Mouse (Mus musculus) myocyte (in vitro differentiated cells): Measurements from ENCODE around the gene Gjb6. TPM values are rescaled to one million over a fixed set of nuclear protein-coding genes. Genes with fewer than 3 reads are reported as not detected.

Experiments used
- H3K27me3 ChIP-seq: one replicate; pipeline ENCODE4 v1.6.1; 2011; ENCODE audit not compliant: control insufficient read depth, insufficient read depth, insufficient read length
- H3K36me3 ChIP-seq: one replicate; pipeline ENCODE4 v1.6.1; 2011; ENCODE audit not compliant: control insufficient read depth, insufficient read depth
- H3K4me2 ChIP-seq: one replicate; pipeline ENCODE4 v1.6.1; 2011; ENCODE audit warnings: low read depth, control low read depth
- H3K4me3 ChIP-seq: one replicate; pipeline ENCODE4 v1.5.1; 2011; ENCODE audit warnings: mild to moderate bottlenecking, control low read depth, moderate library complexity
- H3K79me2 ChIP-seq: one replicate; pipeline ENCODE4 v1.6.1; 2011; ENCODE audit not compliant: control insufficient read depth, insufficient read depth
- H3ac ChIP-seq: one replicate; pipeline ENCODE4 v1.6.1; 2011; ENCODE audit not compliant: control insufficient read depth, insufficient read length
- CEBPB ChIP-seq: IDR thresholded peaks from 2 replicates; pipeline ENCODE4 v1.6.1; 2011; ENCODE audit warnings: mild to moderate bottlenecking, moderate library complexity; ENCODE audit not compliant: poor library complexity, insufficient read depth, severe bottlenecking
- E2F4 ChIP-seq: IDR thresholded peaks from one replicate; pipeline ENCODE4 v1.6.1; 2011; ENCODE audit warnings: mild to moderate bottlenecking, control low read depth, moderate library complexity; ENCODE audit not compliant: insufficient read depth
- MAX ChIP-seq: IDR thresholded peaks from one replicate; pipeline ENCODE4 v1.6.1; 2011; ENCODE audit warnings: low read depth, mild to moderate bottlenecking, control low read depth
- MYOD1 ChIP-seq, 3 experiments: IDR thresholded peaks; one replicate each; pipeline ENCODE4 v1.6.1; 2011; ENCODE audit warnings: control low read depth in 2 of 3, low read depth in 2 of 3, mild to moderate bottlenecking in 2 of 3, moderate library complexity in 1 of 3; ENCODE audit not compliant: insufficient read length in 2 of 3, control insufficient read depth in 1 of 3
- MYOG ChIP-seq, 3 experiments: IDR thresholded peaks; one replicate each; pipeline ENCODE4 v1.6.1; 2011; ENCODE audit warnings: control low read depth in 2 of 3, low read depth in 2 of 3, mild to moderate bottlenecking in 2 of 3; ENCODE audit not compliant: insufficient read length in 2 of 3, control insufficient read depth in 1 of 3, insufficient read depth in 1 of 3
- POLR2A ChIP-seq: IDR thresholded peaks from one replicate; pipeline ENCODE4 v1.6.1; 2011; ENCODE audit warnings: low read depth, mild to moderate bottlenecking, control low read depth, moderate library complexity; ENCODE audit not compliant: insufficient read length
- POLR2AphosphoS2 ChIP-seq: IDR thresholded peaks from one replicate; pipeline ENCODE4 v1.6.1; 2011; ENCODE audit warnings: low read depth, control low read depth; ENCODE audit not compliant: insufficient read length
- REST ChIP-seq: IDR thresholded peaks from one replicate; pipeline ENCODE4 v1.6.1; 2011; ENCODE audit warnings: mild to moderate bottlenecking, control low read depth, moderate library complexity; ENCODE audit not compliant: insufficient read depth, insufficient read length
- SRF ChIP-seq: IDR thresholded peaks from one replicate; pipeline ENCODE4 v1.6.1; 2011; ENCODE audit warnings: low read depth; ENCODE audit not compliant: control insufficient read depth, insufficient read length
- TCF12 ChIP-seq: IDR thresholded peaks from one replicate; pipeline ENCODE4 v1.6.1; 2011; ENCODE audit warnings: mild to moderate bottlenecking, control low read depth; ENCODE audit not compliant: poor library complexity, insufficient read depth, severe bottlenecking
- TCF3 ChIP-seq: IDR thresholded peaks from one replicate; pipeline ENCODE4 v1.6.1; 2011; ENCODE audit warnings: low read depth, control low read depth; ENCODE audit not compliant: insufficient read length
- USF1 ChIP-seq: IDR thresholded peaks from one replicate; pipeline ENCODE4 v1.6.1; 2011; ENCODE audit warnings: low read depth, mild to moderate bottlenecking, control low read depth, moderate library complexity
- polyA plus RNA-seq: library from polyadenylated mRNA; unstranded; fragments of >200 nt; fragmentation: generic; extraction: Trizol; gene quantifications from one replicate; pipeline ENCODE4 v1.2.1, GENCODE M21; 2012; ENCODE audit warnings: missing spikeins

Gene Gjb6
- polyA plus RNA-seq, 1 experiment = not detected

GRCm38 (mm10) chr14:57109194-57109593 is 24.2 kb downstream of the Gjb6 start:
- TF ChIP-seq REST (no peak), POLR2AphosphoS2 (no peak), MYOD1 (IDR thresholded peaks at IDR 0.05; ENCODE audit: control insufficient read depth in 1 of 3, insufficient read length in 2 of 3, low read depth in 2 of 3) (no peak), MYOG (IDR thresholded peaks at IDR 0.05; ENCODE audit: control insufficient read depth in 1 of 3, insufficient read depth in 1 of 3, insufficient read length in 2 of 3, low read depth in 2 of 3) (no peak), POLR2A (no peak), SRF (no peak), MAX (no peak), CEBPB (no peak), E2F4 (no peak), TCF3 (no peak), TCF12 (no peak), USF1 (no peak)
- H3K27me3 ChIP-seq = peaks cover 37% of the 10 kb centered on the region
- H3K4me2 ChIP-seq = no peak overlapping the region
- no peak overlapping the region for H3K4me3 ChIP-seq
- no peaks in the 10 kb centered on the region for H3K36me3 ChIP-seq
- H3ac ChIP-seq = no peak overlapping the region
- H3K79me2 ChIP-seq = no peaks in the 10 kb centered on the region

- Histone ChIP-seq H3K79me2 (no peaks in the 10 kb centered on the region), H3K4me2 (no peak overlapping the region), H3K4me3 (no peak overlapping the region), H3K27me3 (peaks cover 48% of the 10 kb centered on the region), H3K36me3 (no peaks in the 10 kb centered on the region), H3ac (no peak overlapping the region)
- TF ChIP-seq MAX (no peak), TCF3 (no peak), E2F4 (no peak), REST (no peak), POLR2A (no peak), TCF12 (no peak), MYOG (IDR thresholded peaks at IDR 0.05; ENCODE audit: control insufficient read depth in 1 of 3, insufficient read depth in 1 of 3, insufficient read length in 2 of 3, low read depth in 2 of 3) (no peak), MYOD1 (IDR thresholded peaks at IDR 0.05; ENCODE audit: control insufficient read depth in 1 of 3, insufficient read length in 2 of 3, low read depth in 2 of 3) (no peak), POLR2AphosphoS2 (no peak), CEBPB (no peak)
Observed at GRCm38 (mm10) chr14:57107916-57108315, 25.5 kb downstream of the Gjb6 start.

- TF ChIP-seq SRF (no peak), MYOD1 (IDR thresholded peaks at IDR 0.05; ENCODE audit: control insufficient read depth in 1 of 3, insufficient read length in 2 of 3, low read depth in 2 of 3) (no peak), POLR2A (no peak), USF1 (no peak), POLR2AphosphoS2 (no peak), MYOG (IDR thresholded peaks at IDR 0.05; ENCODE audit: control insufficient read depth in 1 of 3, insufficient read depth in 1 of 3, insufficient read length in 2 of 3, low read depth in 2 of 3) (no peak), CEBPB (no peak), TCF3 (no peak), TCF12 (no peak), MAX (no peak), E2F4 (no peak), REST (no peak)
- Histone ChIP-seq H3K27me3 (peaks cover 51% of the 10 kb centered on the region), H3ac (no peak overlapping the region), H3K79me2 (no peaks in the 10 kb centered on the region), H3K36me3 (no peaks in the 10 kb centered on the region), H3K4me2 (no peak overlapping the region), H3K4me3 (no peak overlapping the region)
Observed at GRCm38 (mm10) chr14:57107091-57107490, 26.3 kb downstream of the Gjb6 start.

GRCm38 (mm10) chr14:57105721-57106120 is 27.7 kb downstream of the Gjb6 start:
- H3K36me3 ChIP-seq = no peaks in the 10 kb centered on the region
- H3ac ChIP-seq = no peak overlapping the region
- no peak overlapping the region for H3K4me3 ChIP-seq
- no peak overlapping the region for H3K4me2 ChIP-seq
- no peaks in the 10 kb centered on the region for H3K79me2 ChIP-seq
- peaks cover 51% of the 10 kb centered on the region for H3K27me3 ChIP-seq
- TF ChIP-seq TCF12 = no peak
- no peak for TF ChIP-seq MYOG (IDR thresholded peaks at IDR 0.05; ENCODE audit: control insufficient read depth in 1 of 3, insufficient read depth in 1 of 3, insufficient read length in 2 of 3, low read depth in 2 of 3)
- no peak for TF ChIP-seq USF1
- no peak for TF ChIP-seq CEBPB
- no peak for TF ChIP-seq MAX
- TF ChIP-seq TCF3 = no peak
- TF ChIP-seq POLR2A = no peak
- no peak for TF ChIP-seq POLR2AphosphoS2
- TF ChIP-seq REST = no peak
- no peak for TF ChIP-seq MYOD1 (IDR thresholded peaks at IDR 0.05; ENCODE audit: control insufficient read depth in 1 of 3, insufficient read length in 2 of 3, low read depth in 2 of 3)
- TF ChIP-seq E2F4 = no peak
- no peak for TF ChIP-seq SRF
